Mouse (Mus musculus) layer of hippocampus, adult 9-11 months (tissue): ENCODE measurements around the gene Slc5a11.

Experiments
- DNase-seq: peaks from one replicate; pipeline ENCODE4 v3.0.0; 2022

Gene Slc5a11

GRCm38 (mm10) chr7:123287903-123288302 lies 73.3 kb downstream of the Slc5a11 start:
- DNase-seq = no peak

GRCm38 (mm10) chr7:123289176-123289575 lies 74.6 kb downstream of the Slc5a11 start:
- DNase-seq = no peak

GRCm38 (mm10) chr7:123291942-123292341 lies 77.4 kb downstream of the Slc5a11 start:
- no peak for DNase-seq

- DNase-seq = no peak
Observed at GRCm38 (mm10) chr7:123293898-123294297, 79.3 kb downstream of the Slc5a11 start.

GRCm38 (mm10) chr7:123295423-123295822 lies 80.8 kb downstream of the Slc5a11 start:
- DNase-seq = no peak

GRCm38 (mm10) chr7:123296097-123296496 lies 81.5 kb downstream of the Slc5a11 start:
- DNase-seq = no peak

GRCm38 (mm10) chr7:123298225-123298624 lies 83.6 kb downstream of the Slc5a11 start:
- DNase-seq = no peak

GRCm38 (mm10) chr7:123300258-123300657 lies 85.7 kb downstream of the Slc5a11 start:
- DNase-seq = no peak

- DNase-seq = no peak
Observed at GRCm38 (mm10) chr7:123305397-123305796, 90.8 kb downstream of the Slc5a11 start.

GRCm38 (mm10) chr7:123307236-123307635 lies 92.7 kb downstream of the Slc5a11 start:
- DNase-seq = no peak

- DNase-seq = no peak
Observed at GRCm38 (mm10) chr7:123307887-123308558, 93.4 kb downstream of the Slc5a11 start.

GRCm38 (mm10) chr7:123311836-123312235 lies 97.3 kb downstream of the Slc5a11 start:
- DNase-seq = no peak

- no peak for DNase-seq
Observed at GRCm38 (mm10) chr7:123312738-123313137, 98.2 kb downstream of the Slc5a11 start.

- no peak for DNase-seq
Observed at GRCm38 (mm10) chr7:123322452-123323121, 108.0 kb downstream of the Slc5a11 start.
